Mouse (Mus musculus) myocyte (in vitro differentiated cells): ENCODE measurements around the gene Trak1. TPM values are rescaled to one million over a fixed set of nuclear protein-coding genes. Genes with fewer than 3 reads are reported as not detected.

ENCODE experiments used
- H3K27me3 ChIP-seq: one replicate; pipeline ENCODE4 v1.6.1; 2011; ENCODE audit not compliant: control insufficient read depth, insufficient read depth, insufficient read length
- H3K36me3 ChIP-seq: one replicate; pipeline ENCODE4 v1.6.1; 2011; ENCODE audit not compliant: control insufficient read depth, insufficient read depth
- H3K4me2 ChIP-seq: one replicate; pipeline ENCODE4 v1.6.1; 2011; ENCODE audit warnings: low read depth, control low read depth
- H3K4me3 ChIP-seq: one replicate; pipeline ENCODE4 v1.5.1; 2011; ENCODE audit warnings: mild to moderate bottlenecking, control low read depth, moderate library complexity
- H3K79me2 ChIP-seq: one replicate; pipeline ENCODE4 v1.6.1; 2011; ENCODE audit not compliant: control insufficient read depth, insufficient read depth
- H3ac ChIP-seq: one replicate; pipeline ENCODE4 v1.6.1; 2011; ENCODE audit not compliant: control insufficient read depth, insufficient read length
- CEBPB ChIP-seq: IDR thresholded peaks from 2 replicates; pipeline ENCODE4 v1.6.1; 2011; ENCODE audit warnings: mild to moderate bottlenecking, moderate library complexity; ENCODE audit not compliant: poor library complexity, insufficient read depth, severe bottlenecking
- E2F4 ChIP-seq: IDR thresholded peaks from one replicate; pipeline ENCODE4 v1.6.1; 2011; ENCODE audit warnings: mild to moderate bottlenecking, control low read depth, moderate library complexity; ENCODE audit not compliant: insufficient read depth
- MAX ChIP-seq: IDR thresholded peaks from one replicate; pipeline ENCODE4 v1.6.1; 2011; ENCODE audit warnings: low read depth, mild to moderate bottlenecking, control low read depth
- MYOD1 ChIP-seq, 3 experiments: IDR thresholded peaks; one replicate each; pipeline ENCODE4 v1.6.1; 2011; ENCODE audit warnings: control low read depth in 2 of 3, low read depth in 2 of 3, mild to moderate bottlenecking in 2 of 3, moderate library complexity in 1 of 3; ENCODE audit not compliant: insufficient read length in 2 of 3, control insufficient read depth in 1 of 3
- MYOG ChIP-seq, 3 experiments: IDR thresholded peaks; one replicate each; pipeline ENCODE4 v1.6.1; 2011; ENCODE audit warnings: control low read depth in 2 of 3, low read depth in 2 of 3, mild to moderate bottlenecking in 2 of 3; ENCODE audit not compliant: insufficient read length in 2 of 3, control insufficient read depth in 1 of 3, insufficient read depth in 1 of 3
- POLR2A ChIP-seq: IDR thresholded peaks from one replicate; pipeline ENCODE4 v1.6.1; 2011; ENCODE audit warnings: low read depth, mild to moderate bottlenecking, control low read depth, moderate library complexity; ENCODE audit not compliant: insufficient read length
- POLR2AphosphoS2 ChIP-seq: IDR thresholded peaks from one replicate; pipeline ENCODE4 v1.6.1; 2011; ENCODE audit warnings: low read depth, control low read depth; ENCODE audit not compliant: insufficient read length
- REST ChIP-seq: IDR thresholded peaks from one replicate; pipeline ENCODE4 v1.6.1; 2011; ENCODE audit warnings: mild to moderate bottlenecking, control low read depth, moderate library complexity; ENCODE audit not compliant: insufficient read depth, insufficient read length
- SRF ChIP-seq: IDR thresholded peaks from one replicate; pipeline ENCODE4 v1.6.1; 2011; ENCODE audit warnings: low read depth; ENCODE audit not compliant: control insufficient read depth, insufficient read length
- TCF12 ChIP-seq: IDR thresholded peaks from one replicate; pipeline ENCODE4 v1.6.1; 2011; ENCODE audit warnings: mild to moderate bottlenecking, control low read depth; ENCODE audit not compliant: poor library complexity, insufficient read depth, severe bottlenecking
- TCF3 ChIP-seq: IDR thresholded peaks from one replicate; pipeline ENCODE4 v1.6.1; 2011; ENCODE audit warnings: low read depth, control low read depth; ENCODE audit not compliant: insufficient read length
- USF1 ChIP-seq: IDR thresholded peaks from one replicate; pipeline ENCODE4 v1.6.1; 2011; ENCODE audit warnings: low read depth, mild to moderate bottlenecking, control low read depth, moderate library complexity
- polyA plus RNA-seq: library from polyadenylated mRNA; unstranded; fragments of >200 nt; fragmentation: generic; extraction: Trizol; gene quantifications from one replicate; pipeline ENCODE4 v1.2.1, GENCODE M21; 2012; ENCODE audit warnings: missing spikeins

Trak1 gene
- polyA plus RNA-seq, 1 experiment = 60.8 TPM

GRCm38 (mm10) chr9:121348476-121348875 lies 51.2 kb downstream of the Trak1 start:
- Histone ChIP-seq H3K4me2 (peak overlapping the region; percentile 52), H3K27me3 (no peaks in the 10 kb centered on the region), H3K4me3 (no peak overlapping the region), H3ac (no peak overlapping the region), H3K79me2 (peaks cover 76% of the 10 kb centered on the region), H3K36me3 (no peaks in the 10 kb centered on the region)
- TF ChIP-seq POLR2A (peak; percentile 34), SRF (no peak)

- H3K4me2 ChIP-seq = no peak overlapping the region
- no peaks in the 10 kb centered on the region for H3K27me3 ChIP-seq
- H3K4me3 ChIP-seq = no peak overlapping the region
- no peak for TF ChIP-seq USF1
- TF ChIP-seq CEBPB = peak; percentile 84
- no peak overlapping the region for H3ac ChIP-seq
- H3K36me3 ChIP-seq = no peaks in the 10 kb centered on the region
- peaks cover 77% of the 10 kb centered on the region for H3K79me2 ChIP-seq
Measured at GRCm38 (mm10) chr9:121349111-121349510, 51.8 kb downstream of the Trak1 start.

DNA sequence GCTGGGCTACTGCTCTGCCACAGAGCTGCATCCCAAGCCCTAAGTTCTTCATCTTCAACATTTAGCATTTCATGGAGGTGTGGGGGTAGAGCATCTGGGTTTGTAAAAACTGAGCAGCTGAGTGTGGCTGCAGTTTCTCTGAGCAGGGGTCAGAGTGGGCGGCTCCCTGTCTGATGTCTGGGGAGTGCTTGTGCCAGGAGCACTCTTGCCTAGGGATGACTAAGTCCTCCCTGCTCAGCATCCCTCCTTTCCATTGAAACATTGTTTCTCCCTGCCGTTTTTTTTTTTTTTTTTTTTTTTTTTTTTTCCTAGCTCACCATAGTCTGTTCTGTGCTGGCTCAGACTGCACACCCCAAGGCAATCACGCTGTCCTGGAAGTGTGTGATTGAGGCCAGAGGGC lies 53.3 kb downstream of the Trak1 start:
- peaks cover 72% of the 10 kb centered on the region for H3K79me2 ChIP-seq
- no peak overlapping the region for H3ac ChIP-seq
- no peaks in the 10 kb centered on the region for H3K27me3 ChIP-seq
- H3K4me2 ChIP-seq = peak overlapping the region; percentile 71
- H3K36me3 ChIP-seq = no peaks in the 10 kb centered on the region
- H3K4me3 ChIP-seq = no peak overlapping the region
- TF ChIP-seq SRF = no peak
- TF ChIP-seq USF1 = no peak
- no peak for TF ChIP-seq TCF12
- no peak for TF ChIP-seq CEBPB
- no peak for TF ChIP-seq POLR2AphosphoS2
- peak in 1 of 3 experiments; percentile 5 for TF ChIP-seq MYOD1 (IDR thresholded peaks at IDR 0.05; ENCODE audit: control insufficient read depth in 1 of 3, insufficient read length in 2 of 3, low read depth in 2 of 3)
- TF ChIP-seq MAX = no peak
- no peak for TF ChIP-seq TCF3
- no peak for TF ChIP-seq REST
- peak; percentile 37 for TF ChIP-seq POLR2A
- TF ChIP-seq MYOG (IDR thresholded peaks at IDR 0.05; ENCODE audit: control insufficient read depth in 1 of 3, insufficient read depth in 1 of 3, insufficient read length in 2 of 3, low read depth in 2 of 3) = no peak

GRCm38 (mm10) chr9:121351388-121352078 lies 54.2 kb downstream of the Trak1 start:
- TF ChIP-seq POLR2AphosphoS2 (no peak), E2F4 (no peak), MAX (no peak), USF1 (no peak), TCF12 (no peak), SRF (no peak), CEBPB (no peak)
- no peak overlapping the region for H3ac ChIP-seq
- no peaks in the 10 kb centered on the region for H3K27me3 ChIP-seq
- no peak overlapping the region for H3K4me3 ChIP-seq
- peaks cover 75% of the 10 kb centered on the region for H3K79me2 ChIP-seq
- H3K36me3 ChIP-seq = no peaks in the 10 kb centered on the region
- H3K4me2 ChIP-seq = peak overlapping the region; percentile 71

DNA sequence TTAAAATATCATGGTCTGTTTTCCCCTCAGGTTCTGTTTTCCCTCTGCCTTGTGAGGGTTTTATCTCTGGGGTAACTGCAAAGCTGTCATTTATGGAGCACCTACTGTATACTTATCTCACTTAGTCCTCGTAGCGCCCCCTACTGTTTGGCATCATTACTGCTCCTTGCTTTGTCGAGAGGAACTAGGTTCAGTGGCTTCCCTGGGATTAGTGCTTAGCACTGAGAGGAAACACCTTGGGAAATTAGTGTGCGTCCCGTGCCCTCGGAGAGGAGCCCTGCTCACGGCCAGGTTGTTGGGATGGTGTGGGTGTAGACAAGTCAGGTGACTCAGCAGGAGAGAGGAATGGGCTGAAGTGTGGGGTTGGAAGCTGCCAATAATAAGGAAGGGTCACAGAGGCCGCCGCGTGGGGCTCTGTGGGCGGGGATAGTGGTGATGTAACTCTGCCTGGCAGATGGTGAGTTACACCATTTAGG lies 54.9 kb downstream of the Trak1 start:
- Histone ChIP-seq H3K4me2 (peak overlapping the region; percentile 71), H3ac (no peak overlapping the region), H3K36me3 (no peaks in the 10 kb centered on the region), H3K79me2 (peaks cover 79% of the 10 kb centered on the region), H3K27me3 (no peaks in the 10 kb centered on the region), H3K4me3 (no peak overlapping the region)
- TF ChIP-seq SRF (no peak), CEBPB (peak; percentile 64; the same call in 1 of the 2 replicates), POLR2AphosphoS2 (no peak)

GRCm38 (mm10) chr9:121352726-121353125 lies 55.4 kb downstream of the Trak1 start:
- no peaks in the 10 kb centered on the region for H3K36me3 ChIP-seq
- TF ChIP-seq E2F4 (no peak), CEBPB (no peak), POLR2A (no peak), MYOD1 (IDR thresholded peaks at IDR 0.05; ENCODE audit: control insufficient read depth in 1 of 3, insufficient read length in 2 of 3, low read depth in 2 of 3) (no peak), POLR2AphosphoS2 (no peak), TCF12 (no peak), REST (no peak), MYOG (IDR thresholded peaks at IDR 0.05; ENCODE audit: control insufficient read depth in 1 of 3, insufficient read depth in 1 of 3, insufficient read length in 2 of 3, low read depth in 2 of 3) (no peak), MAX (no peak), SRF (no peak)
- no peaks in the 10 kb centered on the region for H3K27me3 ChIP-seq
- no peak overlapping the region for H3ac ChIP-seq
- peaks cover 81% of the 10 kb centered on the region for H3K79me2 ChIP-seq
- H3K4me3 ChIP-seq = no peak overlapping the region
- peak overlapping the region; percentile 71 for H3K4me2 ChIP-seq
